Mouse (Mus musculus): ENCODE data around the gene Gpr21.

DNA sequence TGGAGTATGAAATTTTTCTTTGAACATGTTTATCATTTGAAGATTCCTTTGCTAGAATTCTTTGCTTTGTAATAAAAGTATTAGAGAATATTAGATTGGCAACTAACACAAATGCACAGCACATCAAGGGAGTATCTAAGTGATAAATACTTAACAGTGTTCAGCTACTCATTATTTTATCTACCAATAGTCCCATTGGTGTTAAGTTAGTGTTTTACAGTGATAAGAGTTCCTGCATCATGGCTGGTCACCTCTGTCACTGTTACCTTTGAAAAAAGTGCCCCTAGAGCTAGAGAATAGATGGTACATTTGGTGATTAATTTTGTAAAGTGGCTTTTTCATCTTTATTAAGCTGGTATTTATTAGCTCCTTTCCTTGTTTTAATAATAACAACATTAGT, 29.7 kb upstream of the Gpr21 start:
- no peak for TF ChIP-seq CTCF (IDR thresholded peaks at IDR 0.05; ENCODE audit: low read depth, low read length)
- no peak for TF ChIP-seq POLR2A (IDR thresholded peaks at IDR 0.05; ENCODE audit: extremely low read depth, insufficient read depth, low read length)

Data from liver, adult 2 months (tissue).